Mouse (Mus musculus) MEL (cell line): Measurements from ENCODE around the gene Zfp963.

Source experiments
- CHD2 ChIP-seq: IDR thresholded peaks from 2 replicates; pipeline ENCODE4 v1.6.1; 2011; ENCODE audit warnings: low read length, improper control_type of control experiment
- CTCF ChIP-seq, 3 experiments: IDR thresholded peaks in 2 of 3; conservative IDR thresholded peaks in 1 of 3; 2 replicates each; pipeline ENCODE4 v1.5.1; 2011 to 2012; ENCODE audit warnings: low read length in 3 of 3, low read depth in 2 of 3, mild to moderate bottlenecking in 2 of 3, improper control_type of control experiment in 1 of 3, inconsistent platforms in 1 of 3, mixed read lengths in 1 of 3, moderate library complexity in 1 of 3; ENCODE audit not compliant: control insufficient read depth in 1 of 3, insufficient read depth in 1 of 3, poor library complexity in 1 of 3, severe bottlenecking in 1 of 3
- GATA1 ChIP-seq: IDR thresholded peaks from 2 replicates; pipeline ENCODE4 v1.6.1; 2011; ENCODE audit warnings: low read depth, low read length, improper control_type of control experiment
- MAFK ChIP-seq: IDR thresholded peaks from 2 replicates; pipeline ENCODE4 v1.6.1; 2011; ENCODE audit warnings: low read depth, mild to moderate bottlenecking, low read length, improper control_type of control experiment, borderline replicate concordance
- MXI1 ChIP-seq: IDR thresholded peaks from 2 replicates; pipeline ENCODE4 v1.6.1; 2011; ENCODE audit warnings: mild to moderate bottlenecking, low read depth, low read length, improper control_type of control experiment
- POLR2A ChIP-seq, 2 experiments: IDR thresholded peaks; 2 replicates each; pipeline ENCODE4 v1.6.1; 2011 to 2012; ENCODE audit warnings: low read length in 2 of 2, mild to moderate bottlenecking in 2 of 2, control low read depth in 1 of 2, improper control_type of control experiment in 1 of 2, low read depth in 1 of 2, moderate library complexity in 1 of 2; ENCODE audit not compliant: control insufficient read depth in 1 of 2, insufficient read depth in 1 of 2, poor library complexity in 1 of 2
- ZKSCAN1 ChIP-seq: IDR thresholded peaks from 2 replicates; pipeline ENCODE4 v1.6.1; 2012; ENCODE audit warnings: low read depth, mild to moderate bottlenecking, inconsistent platforms, low read length, improper control_type of control experiment, moderate library complexity

GRCm38 (mm10) chr8:69771221-69771620, 21.5 kb upstream of the Zfp963 start:
- TF ChIP-seq CHD2, result no peak
- TF ChIP-seq GATA1, result no peak
- no peak for TF ChIP-seq CTCF (IDR thresholded peaks at IDR 0.05 in 2 of 3, conservative IDR thresholded peaks at IDR 0.05 in 1 of 3; ENCODE audit: control insufficient read depth in 1 of 3, insufficient read depth in 1 of 3, low read depth in 2 of 3, low read length in 3 of 3, poor library complexity in 1 of 3, severe bottlenecking in 1 of 3)
- TF ChIP-seq ZKSCAN1, result no peak
- no peak for TF ChIP-seq MXI1
- no peak for TF ChIP-seq POLR2A (IDR thresholded peaks at IDR 0.05; ENCODE audit: control insufficient read depth in 1 of 2, insufficient read depth in 1 of 2, low read depth in 1 of 2, low read length in 2 of 2, poor library complexity in 1 of 2)
- no peak for TF ChIP-seq MAFK
